Mouse (Mus musculus) heart, embryonic 16.5 days (tissue): ENCODE results near the gene Dnah8. TPM values are rescaled to one million over a fixed set of nuclear protein-coding genes. Genes with fewer than 3 reads are reported as not detected.
"Not testable (repeated sequence)": the region's sequence is repeated elsewhere in the genome, so short reads cannot be mapped to it uniquely, and the experiment has no call there.

ENCODE experiments used
- ATAC-seq: fragments of 200-750 bp; cut with Nextera tagmentation; replicated peaks from 2 replicates; pipeline ENCODE4 v1.8.0; 2017; ENCODE audit warnings: moderate number of reproducible peaks; ENCODE audit not compliant: insufficient read depth, low FRiP score; ENCODE audit errors: extremely low read depth
- H3K27ac ChIP-seq: fragments of 300-500 bp; sonication (generic); 2 replicates; pipeline ENCODE4 v1.5.1; 2014; ENCODE audit warnings: mild to moderate bottlenecking, low read length, control low read depth, moderate library complexity
- H3K27me3 ChIP-seq: fragments of 300-500 bp; sonication (generic); 2 replicates; pipeline ENCODE4 v1.6.1; 2014; ENCODE audit warnings: low read length, mixed read lengths; ENCODE audit not compliant: control insufficient read depth, insufficient read depth
- H3K36me3 ChIP-seq: fragments of 300-500 bp; sonication (generic); 2 replicates; pipeline ENCODE4 v1.6.1; 2014; ENCODE audit not compliant: control insufficient read depth, insufficient read depth
- H3K4me1 ChIP-seq: fragments of 300-500 bp; sonication (generic); 2 replicates; pipeline ENCODE4 v1.6.1; 2014; ENCODE audit warnings: low read length, mixed read lengths; ENCODE audit not compliant: control insufficient read depth, insufficient read depth
- H3K4me2 ChIP-seq: fragments of 300-500 bp; sonication (generic); 2 replicates; pipeline ENCODE4 v1.6.1; 2014; ENCODE audit warnings: low read depth, mild to moderate bottlenecking, control low read depth, low read length
- H3K4me3 ChIP-seq: fragments of 300-500 bp; sonication (generic); 2 replicates; pipeline ENCODE4 v1.5.1; 2014; ENCODE audit warnings: mild to moderate bottlenecking, control low read depth, low read length
- H3K9ac ChIP-seq: fragments of 300-500 bp; sonication (generic); 2 replicates; pipeline ENCODE4 v1.6.1; 2014; ENCODE audit warnings: low read length, control low read depth
- H3K9me3 ChIP-seq: fragments of 300-500 bp; sonication (generic); replicated peaks from 2 replicates; pipeline ENCODE4 v1.6.1; 2016; ENCODE audit warnings: low read length; ENCODE audit not compliant: control insufficient read depth
- WGBS: fragments of 180-500 bp; shearing (Covaris S2); extraction: QIAGEN DNeasy Blood & Tissue Kit; methylation state at CpG from one replicate; pipeline ENCODE4 v1.1.7; 2014; 5-methylcytosine and 5-hydroxymethylcytosine counted together
- polyA plus RNA-seq: library from polyadenylated mRNA; unstranded; fragments of >200 nt; fragmentation: Nextera tagmentation; extraction: Ambion mirVana; gene quantifications from 2 replicates; pipeline ENCODE4 v1.2.1, GENCODE M21; 2015

Dnah8 gene
- polyA plus RNA-seq, 1 experiment from 2014 or later, result 2.9 TPM

GRCm38 (mm10) chr17:30612075-30612859, 11.9 kb upstream of the Dnah8 start:
- Histone ChIP-seq H3K9ac (peak overlapping the region; percentile 94), H3K4me1 (peaks cover 19% of the 10 kb centered on the region), H3K9me3 (peaks cover 5% of the 10 kb centered on the region; the same call in 1 of the 2 replicates), H3K27me3 (no peaks in the 10 kb centered on the region), H3K27ac (peak overlapping the region; percentile 93), H3K4me2 (peak overlapping the region; percentile 70), H3K4me3 (peak overlapping the region; percentile 84), H3K36me3 (0 out of 2 replicates have a peak, but pooled peaks cover 2% of the 10 kb centered on the region)
- peak; percentile 100 for ATAC-seq
- under 1% methylated on average over 34 of the region's 34 CpGs for WGBS

GRCm38 (mm10) chr17:30613350-30613749, 10.8 kb upstream of the Dnah8 start:
- Histone ChIP-seq H3K9ac (no peak overlapping the region), H3K27ac (no peak overlapping the region), H3K9me3 (peaks cover 5% of the 10 kb centered on the region; the same call in 1 of the 2 replicates), H3K4me1 (peaks cover 19% of the 10 kb centered on the region), H3K4me2 (no peak overlapping the region), H3K36me3 (0 out of 2 replicates have a peak, but pooled peaks cover 2% of the 10 kb centered on the region), H3K27me3 (no peaks in the 10 kb centered on the region), H3K4me3 (no peak overlapping the region)
- no peak for ATAC-seq

GRCm38 (mm10) chr17:30616203-30616602, 8.0 kb upstream of the Dnah8 start:
- Histone ChIP-seq H3K27me3 (no peaks in the 10 kb centered on the region), H3K9me3 (no peaks in the 10 kb centered on the region), H3K9ac (no peak overlapping the region), H3K4me2 (no peak overlapping the region), H3K4me1 (peaks cover 6% of the 10 kb centered on the region), H3K27ac (no peak overlapping the region), H3K36me3 (no peaks in the 10 kb centered on the region), H3K4me3 (no peak overlapping the region)
- ATAC-seq, result no peak
- 87% methylated on average over 5 of the region's 5 CpGs for WGBS

- H3K27me3 ChIP-seq, result no peaks in the 10 kb centered on the region
- WGBS, result 85% methylated on average over 3 of the region's 3 CpGs
- no peaks in the 10 kb centered on the region for H3K36me3 ChIP-seq
- H3K9ac ChIP-seq, result no peak overlapping the region
- H3K4me1 ChIP-seq, result no peaks in the 10 kb centered on the region
- H3K4me2 ChIP-seq, result no peak overlapping the region
- no peak for ATAC-seq
- H3K27ac ChIP-seq, result no peak overlapping the region
- H3K4me3 ChIP-seq, result no peak overlapping the region
- no peaks in the 10 kb centered on the region for H3K9me3 ChIP-seq
These were observed 5.8 kb upstream of the Dnah8 start for GRCm38 (mm10) chr17:30618136-30618891.

- 47% methylated on average over 2 of the region's 2 CpGs for WGBS
- no peak overlapping the region for H3K4me2 ChIP-seq
- H3K27me3 ChIP-seq, result no peaks in the 10 kb centered on the region
- no peak overlapping the region for H3K4me3 ChIP-seq
- no peak for ATAC-seq
- H3K9me3 ChIP-seq, result no peaks in the 10 kb centered on the region
- H3K36me3 ChIP-seq, result no peaks in the 10 kb centered on the region
- H3K27ac ChIP-seq, result no peak overlapping the region
- no peaks in the 10 kb centered on the region for H3K4me1 ChIP-seq
- no peak overlapping the region for H3K9ac ChIP-seq
These were observed 5.0 kb upstream of the Dnah8 start for GRCm38 (mm10) chr17:30619153-30619552.

- Histone ChIP-seq H3K4me3 (no peak overlapping the region), H3K4me2 (no peak overlapping the region), H3K36me3 (no peaks in the 10 kb centered on the region), H3K27me3 (no peaks in the 10 kb centered on the region), H3K9me3 (no peaks in the 10 kb centered on the region), H3K4me1 (no peaks in the 10 kb centered on the region), H3K27ac (no peak overlapping the region), H3K9ac (no peak overlapping the region)
- 51% methylated on average over 2 of the region's 2 CpGs for WGBS
- no peak for ATAC-seq
These were observed 3.6 kb upstream of the Dnah8 start for GRCm38 (mm10) chr17:30620548-30620947.

GRCm38 (mm10) chr17:30621450-30621849, 2.7 kb upstream of the Dnah8 start:
- 60% methylated on average over 4 of the region's 4 CpGs for WGBS
- no peak for ATAC-seq
- no peaks in the 10 kb centered on the region for H3K4me1 ChIP-seq

GRCm38 (mm10) chr17:30623200-30623599, 954 bp upstream of the Dnah8 start:
- no peak overlapping the region for H3K9ac ChIP-seq
- H3K4me2 ChIP-seq, result no peak overlapping the region
- H3K9me3 ChIP-seq, result no peaks in the 10 kb centered on the region
- H3K36me3 ChIP-seq, result no peaks in the 10 kb centered on the region
- no peaks in the 10 kb centered on the region for H3K27me3 ChIP-seq
- no peak for ATAC-seq
- H3K4me3 ChIP-seq, result no peak overlapping the region
- WGBS, result 71% methylated on average over 3 of the region's 3 CpGs
- no peak overlapping the region for H3K27ac ChIP-seq
- no peaks in the 10 kb centered on the region for H3K4me1 ChIP-seq

More at GRCm38 (mm10) chr17:30621450-30621849, 2.7 kb upstream of the Dnah8 start:
- no peak overlapping the region for H3K4me3 ChIP-seq
- H3K9me3 ChIP-seq, result no peaks in the 10 kb centered on the region
- no peak overlapping the region for H3K4me2 ChIP-seq
- H3K27ac ChIP-seq, result no peak overlapping the region
- no peaks in the 10 kb centered on the region for H3K27me3 ChIP-seq
- H3K9ac ChIP-seq, result no peak overlapping the region
- H3K36me3 ChIP-seq, result no peaks in the 10 kb centered on the region

GRCm38 (mm10) chr17:30626719-30627118, 2.6 kb downstream of the Dnah8 start, which contains the start of gene Glo1:
Gene Glo1, minus strand, starts transcription at chr17:30626871.
- not testable (repeated sequence) for H3K4me2 ChIP-seq, H3K27me3 ChIP-seq, ATAC-seq, H3K9me3 ChIP-seq, H3K9ac ChIP-seq, H3K27ac ChIP-seq, H3K36me3 ChIP-seq, H3K4me3 ChIP-seq, H3K4me1 ChIP-seq
- no CpG with 5 or more reads among the region's 20 CpGs for WGBS
